Mouse (Mus musculus) hindbrain, embryonic 16.5 days (tissue): ENCODE data around the gene Gm20662. TPM values are rescaled to one million over a fixed set of nuclear protein-coding genes. Genes with fewer than 3 reads are reported as not detected.

Source experiments
- ATAC-seq: fragments of 200-750 bp; cut with Nextera tagmentation; 2 replicates; pipeline ENCODE4 v1.8.0; 2017; ENCODE audit warnings: moderate TSS enrichment, moderate library complexity
- H3K27ac ChIP-seq: fragments of 300-500 bp; sonication (generic); 2 replicates; pipeline ENCODE4 v1.5.1; 2014; ENCODE audit warnings: low read depth, mild to moderate bottlenecking, control low read depth, low read length, moderate library complexity
- H3K27me3 ChIP-seq: fragments of 300-500 bp; sonication (generic); replicated peaks from 2 replicates; pipeline ENCODE4 v1.6.1; 2014; ENCODE audit warnings: low read length; ENCODE audit not compliant: control insufficient read depth, insufficient read depth
- H3K36me3 ChIP-seq: fragments of 300-500 bp; sonication (generic); 2 replicates; pipeline ENCODE4 v1.6.1; 2014; ENCODE audit warnings: mild to moderate bottlenecking, low read length, moderate library complexity, mixed read lengths; ENCODE audit not compliant: control insufficient read depth, insufficient read depth
- H3K4me1 ChIP-seq: fragments of 300-500 bp; sonication (generic); 2 replicates; pipeline ENCODE4 v1.6.1; 2014; ENCODE audit warnings: low read depth, low read length; ENCODE audit not compliant: control insufficient read depth, insufficient read depth
- H3K4me2 ChIP-seq: fragments of 300-500 bp; sonication (generic); 2 replicates; pipeline ENCODE4 v1.6.1; 2014; ENCODE audit warnings: mild to moderate bottlenecking, low read length, control low read depth, moderate library complexity
- H3K4me3 ChIP-seq: fragments of 300-500 bp; sonication (generic); 2 replicates; pipeline ENCODE4 v1.5.1; 2014; ENCODE audit warnings: mild to moderate bottlenecking, low read length, control low read depth, moderate library complexity
- H3K9ac ChIP-seq: fragments of 300-500 bp; sonication (generic); 2 replicates; pipeline ENCODE4 v1.6.1; 2014; ENCODE audit warnings: low read depth, mild to moderate bottlenecking, control low read depth, low read length, moderate library complexity
- H3K9me3 ChIP-seq: fragments of 300-500 bp; sonication (generic); 2 replicates; pipeline ENCODE4 v1.6.1; 2014; ENCODE audit warnings: mild to moderate bottlenecking, low read length, moderate library complexity; ENCODE audit not compliant: control insufficient read depth
- WGBS: fragments of 180-500 bp; shearing (Covaris S2); extraction: QIAGEN DNeasy Blood & Tissue Kit; methylation state at CpG from one replicate; pipeline ENCODE4 v1.1.7; 2014; 5-methylcytosine and 5-hydroxymethylcytosine counted together
- microRNA-seq: library from miRNA; unstranded; fragments of <30 nt; microRNA quantifications from one replicate; pipeline ENCODE4, GENCODE M21; 2017
- polyA plus RNA-seq: library from polyadenylated mRNA; unstranded; fragments of >200 nt; fragmentation: Nextera tagmentation; extraction: Ambion mirVana; gene quantifications from 2 replicates; pipeline ENCODE4 v1.2.1, GENCODE M21; 2015

The Gm20662 gene
- polyA plus RNA-seq, 1 experiment from 2014 or later, result 1.5 TPM

GRCm38 (mm10) chr9:108083561-108083960 lies 87.4 kb downstream of the Gm20662 start:
- Histone ChIP-seq H3K4me3 (no peak overlapping the region), H3K27ac (no peak overlapping the region), H3K9ac (no peak overlapping the region), H3K4me1 (peaks cover 12% of the 10 kb centered on the region), H3K36me3 (peaks cover 14% of the 10 kb centered on the region; the same call in 1 of the 2 replicates), H3K9me3 (no peaks in the 10 kb centered on the region), H3K4me2 (no peak overlapping the region), H3K27me3 (peaks cover 19% of the 10 kb centered on the region)
- WGBS, result 89% methylated on average over 6 of the region's 6 CpGs
- no peak for ATAC-seq

GRCm38 (mm10) chr9:108085261-108085660 lies 89.1 kb downstream of the Gm20662 start:
- Histone ChIP-seq H3K9me3 (no peaks in the 10 kb centered on the region), H3K9ac (no peak overlapping the region), H3K4me2 (no peak overlapping the region), H3K27ac (no peak overlapping the region), H3K27me3 (peaks cover 19% of the 10 kb centered on the region), H3K4me3 (no peak overlapping the region), H3K36me3 (peaks cover 26% of the 10 kb centered on the region), H3K4me1 (peaks cover 6% of the 10 kb centered on the region; the same call in 1 of the 2 replicates)
- 94% methylated on average over 4 of the region's 4 CpGs for WGBS
- no peak for ATAC-seq

DNA sequence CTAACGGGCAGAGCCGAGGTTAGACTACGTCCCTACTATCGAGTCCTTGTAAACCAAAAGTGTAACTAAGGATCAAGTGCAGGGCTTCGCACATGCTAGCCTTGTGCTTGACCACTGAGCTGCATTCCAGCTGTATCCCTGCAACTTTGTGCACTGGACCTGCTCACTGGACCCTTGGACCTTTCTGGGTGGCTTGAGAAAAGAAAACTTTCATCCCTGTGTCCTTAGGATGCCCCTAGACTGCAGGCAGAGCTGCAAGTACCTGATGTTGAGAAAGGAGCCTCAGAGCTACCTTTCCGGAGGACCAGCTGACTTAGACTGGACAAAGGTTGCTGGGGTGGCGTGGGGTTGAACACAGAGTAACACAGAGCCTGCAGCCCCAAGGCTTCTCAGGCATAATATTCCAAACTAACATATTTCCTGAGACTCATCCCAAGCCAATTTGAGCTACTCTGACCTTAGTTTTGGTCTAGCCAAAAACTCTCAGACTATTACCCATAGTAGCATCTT lies 94.5 kb downstream of the Gm20662 start:
- ATAC-seq, result no peak
- Histone ChIP-seq H3K4me3 (no peak overlapping the region), H3K4me1 (peaks cover 14% of the 10 kb centered on the region), H3K27me3 (no peaks in the 10 kb centered on the region), H3K4me2 (no peak overlapping the region), H3K27ac (no peak overlapping the region), H3K9me3 (no peaks in the 10 kb centered on the region), H3K36me3 (peaks cover 37% of the 10 kb centered on the region), H3K9ac (no peak overlapping the region)
- WGBS, result 97% methylated on average over 7 of the region's 7 CpGs

DNA sequence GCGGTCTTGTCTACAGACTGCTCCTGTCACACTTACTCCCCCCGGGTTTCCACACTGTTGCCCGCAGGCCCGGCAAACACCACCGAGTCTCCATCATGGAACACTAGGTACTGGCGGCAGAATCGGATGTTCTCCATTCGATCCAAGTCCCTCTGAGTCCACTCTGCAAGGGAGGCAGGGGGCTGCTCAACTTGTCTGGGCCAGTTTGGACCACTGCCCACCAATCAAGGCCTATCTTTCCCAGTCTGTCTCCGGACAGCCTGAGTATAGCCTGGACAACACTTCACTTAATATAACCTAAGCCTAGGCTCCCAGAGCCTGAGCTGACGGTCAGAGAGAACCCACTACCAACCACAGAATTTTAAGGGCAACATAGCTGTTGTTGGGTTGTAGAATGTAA lies 97.4 kb downstream of the Gm20662 start:
- H3K4me1 ChIP-seq, result peaks cover 18% of the 10 kb centered on the region
- H3K4me2 ChIP-seq, result peak overlapping the region; percentile 82
- H3K27me3 ChIP-seq, result no peaks in the 10 kb centered on the region
- peak overlapping the region; percentile 78; the same call in 1 of the 2 replicates for H3K27ac ChIP-seq
- 71% methylated on average over 10 of the region's 10 CpGs for WGBS
- peak overlapping the region; percentile 82 for H3K9ac ChIP-seq
- ATAC-seq, result no peak; the same call in 1 of the 2 replicates
- peak overlapping the region; percentile 73 for H3K4me3 ChIP-seq
- H3K9me3 ChIP-seq, result no peaks in the 10 kb centered on the region
- H3K36me3 ChIP-seq, result peaks cover 30% of the 10 kb centered on the region

DNA sequence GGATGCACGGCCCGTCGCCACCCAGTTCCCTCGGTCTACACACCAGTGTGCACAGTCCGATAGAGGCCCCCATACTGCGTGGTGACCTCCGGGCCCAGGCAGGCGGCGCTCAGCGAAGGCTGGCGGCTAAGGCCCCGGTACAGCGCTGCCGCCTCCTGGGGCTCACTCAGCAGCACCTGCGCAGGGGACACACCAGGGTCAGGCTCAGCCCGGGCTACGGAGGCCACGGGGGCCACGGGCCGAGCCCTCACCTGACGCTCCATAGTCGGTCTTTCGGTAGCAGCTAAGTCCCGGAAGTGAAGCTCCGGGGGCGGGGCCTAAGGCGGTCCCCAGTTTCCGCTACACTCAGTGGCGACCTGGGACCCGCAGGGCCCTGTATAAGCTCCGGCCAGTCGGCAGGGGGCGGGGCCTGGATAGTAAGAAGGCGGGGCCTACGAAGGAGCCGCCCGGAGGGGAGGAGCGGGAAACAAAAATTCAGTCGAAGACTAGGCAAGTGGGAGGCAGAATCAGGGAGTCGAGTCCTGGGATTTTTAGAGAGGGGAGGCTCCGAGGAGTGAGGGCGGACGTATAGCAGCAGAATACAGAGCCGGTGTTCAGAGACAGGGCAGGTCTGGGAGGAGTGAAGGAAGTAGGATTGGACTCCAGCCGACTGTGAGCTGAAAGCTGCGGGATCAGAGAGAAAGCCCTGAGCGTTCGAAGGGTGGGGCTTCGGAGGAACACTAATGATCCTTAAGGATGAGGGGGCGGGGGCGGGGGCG lies 98.2 kb downstream of the Gm20662 start, which contains the start of gene Apeh:
Gene Apeh (minus strand): TSS at position 423 of the 758 bp plus-strand sequence.
- Histone ChIP-seq H3K9ac (peak within 1 kb of the TSS; percentile 82), H3K36me3 (peaks cover 28% of the 10 kb centered on the region), H3K27me3 (no peaks in the 10 kb centered on the region), H3K9me3 (no peaks in the 10 kb centered on the region), H3K27ac (peak within 1 kb of the TSS; percentile 78), H3K4me2 (peak within 1 kb of the TSS; percentile 82), H3K4me1 (peaks cover 18% of the 10 kb centered on the region), H3K4me3 (peak within 1 kb of the TSS; percentile 73)
- peak; percentile 93 for ATAC-seq
- WGBS, result 1% methylated on average over 52 of the region's 52 CpGs

Small RNAs within 50 kb of the gene (microRNA-seq; reads per million reads assigned to microRNA genes)
- not detected for gene Mir7088

Other genes starting within 250 kb of the Gm20662 start
- gene Rbm5, start 225.4 kb upstream of the Gm20662 start, polyA plus RNA-seq, result 210 and 236 TPM in 2 replicates
- 83.1 and 89.7 TPM in 2 replicates for gene Rbm6, start 123.1 kb upstream of the Gm20662 start, polyA plus RNA-seq
- 22.6 and 23.9 TPM in 2 replicates for gene Mon1a, start 108.2 kb upstream of the Gm20662 start, polyA plus RNA-seq
- 1.3 and 3.0 TPM in 2 replicates for gene Mst1r, start 89.5 kb upstream of the Gm20662 start, polyA plus RNA-seq
- not detected in 2 replicates for gene Actl11, start 67.9 kb upstream of the Gm20662 start, polyA plus RNA-seq
- 58.4 and 63.4 TPM in 2 replicates for gene Camkv, start 60.7 kb upstream of the Gm20662 start, polyA plus RNA-seq
- gene Traip, start 46.2 kb upstream of the Gm20662 start, polyA plus RNA-seq, result 10.0 and 10.8 TPM in 2 replicates
- gene Uba7, start 20.8 kb upstream of the Gm20662 start, polyA plus RNA-seq, result 8.8 and 9.6 TPM in 2 replicates
- 0.58 and 0.89 TPM in 2 replicates for gene Gm20661, start 13.3 kb upstream of the Gm20662 start, polyA plus RNA-seq
- gene Inka1, start 10.5 kb upstream of the Gm20662 start, polyA plus RNA-seq, result 18.1 and 18.7 TPM in 2 replicates
- gene Cdhr4, start 3.9 kb upstream of the Gm20662 start, polyA plus RNA-seq, result 2.4 and 3.3 TPM in 2 replicates
- 96.0 and 111 TPM in 2 replicates for gene Ip6k1, start 6.2 kb downstream of the Gm20662 start, polyA plus RNA-seq
- gene Gmppb, start 52.9 kb downstream of the Gm20662 start, polyA plus RNA-seq, result 25.1 and 25.7 TPM in 2 replicates
- 2.1 and 2.4 TPM in 2 replicates for gene Amigo3, start 56.8 kb downstream of the Gm20662 start, polyA plus RNA-seq
- not detected in 2 replicates for gene Mst1, start 84.1 kb downstream of the Gm20662 start, polyA plus RNA-seq
- gene Rnf123, start 87.0 kb downstream of the Gm20662 start, polyA plus RNA-seq, result 47.6 and 53.9 TPM in 2 replicates
- 58.6 and 60.9 TPM in 2 replicates for gene Apeh, start 98.3 kb downstream of the Gm20662 start, polyA plus RNA-seq
- 8.7 and 9.5 TPM in 2 replicates for gene Bsn, start 194.0 kb downstream of the Gm20662 start, polyA plus RNA-seq